Mouse (Mus musculus) erythroblast, embryonic 14.5 days (primary cell): Measurements from ENCODE around the gene Ube2c. TPM values are rescaled to one million over a fixed set of nuclear protein-coding genes. Genes with fewer than 3 reads are reported as not detected.
A peak's percentile ranks its signal among the peaks of the same experiment; 100 is the strongest.

Experiments used
- H3K27me3 ChIP-seq: 2 replicates; pipeline ENCODE4 v1.6.1; 2012; ENCODE audit warnings: inconsistent platforms; ENCODE audit not compliant: control insufficient read depth
- H3K36me3 ChIP-seq: 2 replicates; pipeline ENCODE4 v1.6.1; 2012; ENCODE audit warnings: mild to moderate bottlenecking, inconsistent platforms; ENCODE audit not compliant: control insufficient read depth
- H3K4me1 ChIP-seq: 2 replicates; pipeline ENCODE4 v1.6.1; 2012; ENCODE audit warnings: inconsistent platforms; ENCODE audit not compliant: control insufficient read depth
- H3K4me3 ChIP-seq: replicated peaks from 2 replicates; pipeline ENCODE3; 2012; ENCODE audit warnings: moderate library complexity, mild to moderate bottlenecking, inconsistent platforms
- H3K9me3 ChIP-seq: 2 replicates; pipeline ENCODE4 v1.6.1; 2012; ENCODE audit warnings: low read length, inconsistent platforms, mixed read lengths; ENCODE audit not compliant: control insufficient read depth
- GATA1 ChIP-seq: IDR thresholded peaks from 2 replicates; pipeline ENCODE4 v1.6.1; 2012; ENCODE audit warnings: low read length, inconsistent platforms, mixed read lengths
- TAL1 ChIP-seq: IDR thresholded peaks from 3 replicates; pipeline ENCODE4 v1.6.1; 2012; ENCODE audit warnings: low read length, inconsistent platforms, mixed read lengths
- polyA plus RNA-seq: library from polyadenylated mRNA; stranded (reverse); fragments of >175 nt; gene quantifications from 2 replicates; pipeline ENCODE4 v1.2.3, GENCODE M21; 2012

The Ube2c gene
- polyA plus RNA-seq, 1 experiment, result 179 TPM

DNA sequence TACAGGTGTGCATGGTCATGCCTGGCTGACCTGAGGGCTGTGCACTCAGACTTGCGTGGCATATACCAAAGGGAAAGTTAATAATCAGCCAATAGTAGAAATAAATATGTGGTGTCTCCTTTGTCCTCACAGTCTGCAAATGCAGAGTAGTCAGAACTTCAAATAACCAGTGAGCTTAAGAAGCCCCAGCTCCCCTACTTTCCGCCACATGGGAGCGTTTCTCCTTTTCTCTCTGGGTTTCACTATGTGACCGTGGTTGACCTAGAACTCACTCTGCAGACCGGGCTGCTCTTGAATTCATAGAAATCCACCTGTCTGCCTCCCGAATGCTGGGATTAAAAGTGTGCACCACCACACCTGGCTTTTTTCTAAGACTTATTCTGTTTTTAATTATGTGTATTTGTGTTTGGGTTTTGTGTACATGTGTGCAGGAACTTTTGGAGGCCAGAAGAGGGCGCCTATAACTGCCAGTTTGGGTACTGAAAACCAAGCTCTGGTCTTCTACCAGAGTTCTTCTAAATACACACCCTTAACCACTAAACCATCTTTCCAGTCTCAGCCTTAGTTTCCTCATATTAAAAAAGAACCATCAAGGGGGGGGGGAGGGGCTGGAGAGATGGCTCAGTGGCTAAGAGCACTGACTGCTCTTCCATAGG, 14.4 kb downstream of the Ube2c start:
- Histone ChIP-seq H3K27me3 (peaks cover 75% of the 10 kb centered on the region), H3K9me3 (no peaks in the 10 kb centered on the region), H3K36me3 (peaks cover 12% of the 10 kb centered on the region), H3K4me3 (no peak overlapping the region), H3K4me1 (peaks cover 54% of the 10 kb centered on the region)
- TF ChIP-seq TAL1 (no peak), GATA1 (no peak)

DNA sequence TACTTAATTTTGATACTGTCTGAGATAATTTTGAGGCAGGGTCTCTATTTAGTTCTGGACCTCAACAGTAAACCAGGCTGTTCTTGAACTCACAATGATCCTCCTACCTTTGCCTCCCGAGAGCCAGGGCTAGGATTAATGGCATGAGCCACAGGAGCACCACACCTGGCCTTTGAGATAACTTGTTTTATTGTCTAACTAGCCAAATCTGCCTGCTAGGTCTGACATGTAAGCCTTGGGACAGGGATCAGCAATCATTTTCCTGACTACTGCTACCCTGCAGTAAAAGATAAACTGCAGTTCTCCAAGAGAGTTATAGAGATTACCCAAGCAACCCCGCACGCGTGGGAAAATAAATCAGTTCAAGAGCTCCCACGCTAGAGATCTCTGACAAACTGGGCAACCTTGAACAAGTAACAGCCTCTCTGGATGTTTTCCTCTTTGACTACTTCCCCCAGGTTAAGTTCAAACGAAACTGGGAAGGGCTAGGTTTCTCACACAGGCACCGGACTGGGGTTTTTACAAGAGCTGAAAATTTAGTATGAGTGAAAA, 15.2 kb downstream of the Ube2c start:
- Histone ChIP-seq H3K4me3 (peak overlapping the region; percentile 72), H3K9me3 (no peaks in the 10 kb centered on the region), H3K4me1 (peaks cover 55% of the 10 kb centered on the region), H3K36me3 (peaks cover 18% of the 10 kb centered on the region), H3K27me3 (peaks cover 66% of the 10 kb centered on the region)
- TF ChIP-seq TAL1 (no peak), GATA1 (no peak)

DNA sequence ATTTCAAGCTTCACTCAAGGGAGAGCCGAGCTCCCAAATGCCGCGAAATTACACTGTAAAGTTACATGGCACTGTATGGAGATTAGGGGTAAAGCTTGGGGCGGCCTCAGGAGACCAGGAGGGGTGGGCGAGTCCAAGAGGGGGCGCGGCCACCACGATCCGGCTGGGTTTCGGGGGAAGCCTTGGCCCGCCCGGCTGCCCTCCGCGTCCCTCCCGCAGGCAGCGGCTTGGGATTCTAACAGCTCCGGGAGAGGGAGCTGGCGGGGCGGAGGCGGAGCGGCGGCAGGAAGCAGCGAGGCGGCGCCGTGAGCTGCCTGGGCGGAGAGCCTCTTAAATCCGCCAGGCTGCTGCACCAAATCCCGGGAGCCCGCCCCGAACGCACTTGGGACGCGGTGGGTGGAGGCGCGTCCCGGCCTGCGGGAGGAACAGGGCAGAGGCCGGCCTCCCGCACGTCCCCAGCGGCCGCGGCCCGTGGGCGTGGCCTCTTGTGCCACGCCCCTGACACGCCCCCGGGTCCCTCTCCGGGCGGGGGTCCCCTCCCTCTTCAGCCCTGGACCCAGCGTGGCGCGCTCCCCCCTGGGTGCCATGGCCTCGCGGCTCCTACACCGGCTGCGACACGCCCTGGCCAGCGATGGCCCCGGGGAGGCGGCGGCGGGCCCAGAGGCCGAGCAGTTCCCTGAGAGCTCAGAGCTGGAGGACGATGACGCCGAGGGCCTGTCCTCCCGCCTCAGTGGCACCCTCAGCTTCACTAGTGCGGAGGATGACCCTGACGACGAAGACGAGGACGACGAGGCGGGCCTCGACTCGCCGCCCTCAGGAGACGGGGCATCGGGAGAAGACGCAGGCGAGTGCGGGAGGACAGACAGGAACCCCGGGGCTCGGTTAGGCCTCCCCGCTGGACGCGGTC, 16.0 kb downstream of the Ube2c start, which contains the start of gene Snx21:
Gene Snx21, plus strand, starts transcription at position 343 of the 907 bp plus-strand sequence.
- H3K27me3 ChIP-seq, result peaks cover 60% of the 10 kb centered on the region

DNA sequence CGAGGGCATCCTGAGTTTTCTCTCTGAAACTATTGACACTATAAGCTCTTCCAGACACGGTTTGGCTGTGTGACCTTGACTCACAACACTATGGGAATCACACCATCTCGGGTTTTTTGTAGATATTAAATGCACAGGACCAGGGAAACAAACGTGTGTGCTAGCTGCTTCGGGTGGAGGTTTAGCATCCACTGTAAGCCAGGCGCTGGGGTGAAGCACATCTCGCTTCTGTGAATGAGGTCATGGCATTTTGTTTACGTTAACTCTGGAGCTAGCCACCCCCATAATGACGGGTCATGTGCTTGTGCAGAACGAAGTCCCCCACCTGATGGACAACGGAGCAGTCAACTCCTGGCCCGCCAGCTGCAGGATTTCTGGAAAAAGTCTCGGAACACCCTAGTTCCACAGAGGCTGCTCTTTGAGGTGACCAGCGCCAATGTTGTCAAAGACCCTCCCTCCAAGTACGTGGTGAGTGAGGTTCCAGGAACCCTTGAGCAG, 16.7 kb downstream of the Ube2c start:
- H3K4me1 ChIP-seq, result peaks cover 67% of the 10 kb centered on the region
- H3K36me3 ChIP-seq, result peaks cover 33% of the 10 kb centered on the region
- H3K4me3 ChIP-seq, result peak overlapping the region; percentile 72
- H3K27me3 ChIP-seq, result peaks cover 56% of the 10 kb centered on the region
- TF ChIP-seq TAL1 (no peak), GATA1 (no peak)
- no peaks in the 10 kb centered on the region for H3K9me3 ChIP-seq

More for the DNA sequence above, 16.0 kb downstream of the Ube2c start, which contains the start of gene Snx21:
- Histone ChIP-seq H3K4me3 (peak within 1 kb of the TSS; percentile 72), H3K9me3 (no peaks in the 10 kb centered on the region), H3K36me3 (peaks cover 26% of the 10 kb centered on the region), H3K4me1 (peaks cover 62% of the 10 kb centered on the region)
- TF ChIP-seq TAL1, result no peak
- no peak for TF ChIP-seq GATA1

DNA sequence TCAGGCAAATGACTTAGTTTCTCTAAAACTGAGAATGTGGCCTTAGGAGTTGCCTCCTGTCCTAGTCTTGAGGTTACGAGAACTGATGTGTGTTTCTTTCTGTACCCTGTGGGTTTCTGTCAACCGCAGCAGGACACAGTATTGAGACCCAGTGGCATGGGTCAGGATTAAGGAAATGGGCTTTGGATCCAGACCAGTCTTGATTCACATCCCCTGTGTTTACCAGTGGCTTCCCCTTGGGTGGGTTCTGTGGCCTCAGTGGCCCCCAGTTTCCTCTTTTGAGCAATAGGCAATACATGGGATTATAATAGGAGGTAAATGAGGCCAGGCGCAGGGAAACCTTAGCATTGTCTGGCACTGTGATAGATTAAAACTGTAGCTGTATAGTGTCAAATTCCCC, 17.3 kb downstream of the Ube2c start:
- H3K9me3 ChIP-seq, result no peaks in the 10 kb centered on the region
- H3K36me3 ChIP-seq, result peaks cover 39% of the 10 kb centered on the region
- peaks cover 50% of the 10 kb centered on the region for H3K27me3 ChIP-seq
- no peak overlapping the region for H3K4me3 ChIP-seq
- H3K4me1 ChIP-seq, result peaks cover 66% of the 10 kb centered on the region
- no peak for TF ChIP-seq GATA1
- TF ChIP-seq TAL1, result no peak

DNA sequence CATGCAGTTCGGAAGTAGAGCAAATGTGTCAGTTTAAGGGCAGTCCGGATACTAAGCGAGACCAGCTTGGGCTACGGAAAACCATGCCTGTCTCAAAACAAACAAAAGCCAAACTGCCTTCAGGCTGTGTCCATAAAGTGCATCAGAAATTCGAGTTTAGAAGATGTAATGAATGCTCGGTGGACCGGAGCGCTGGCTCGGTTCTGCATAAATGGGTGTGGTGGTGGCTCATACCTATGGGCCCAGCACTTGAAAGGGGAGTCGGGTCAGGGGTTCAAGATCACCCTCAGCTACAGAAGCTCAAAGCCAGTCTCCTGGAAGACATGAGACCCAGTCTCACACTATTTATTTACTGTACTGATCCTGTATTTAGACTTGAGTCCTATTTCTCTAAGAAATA, 18.1 kb downstream of the Ube2c start:
- no peak overlapping the region for H3K4me3 ChIP-seq
- H3K9me3 ChIP-seq, result no peaks in the 10 kb centered on the region
- peaks cover 46% of the 10 kb centered on the region for H3K36me3 ChIP-seq
- H3K4me1 ChIP-seq, result peaks cover 66% of the 10 kb centered on the region
- peaks cover 43% of the 10 kb centered on the region for H3K27me3 ChIP-seq
- TF ChIP-seq TAL1 (no peak), GATA1 (no peak)

DNA sequence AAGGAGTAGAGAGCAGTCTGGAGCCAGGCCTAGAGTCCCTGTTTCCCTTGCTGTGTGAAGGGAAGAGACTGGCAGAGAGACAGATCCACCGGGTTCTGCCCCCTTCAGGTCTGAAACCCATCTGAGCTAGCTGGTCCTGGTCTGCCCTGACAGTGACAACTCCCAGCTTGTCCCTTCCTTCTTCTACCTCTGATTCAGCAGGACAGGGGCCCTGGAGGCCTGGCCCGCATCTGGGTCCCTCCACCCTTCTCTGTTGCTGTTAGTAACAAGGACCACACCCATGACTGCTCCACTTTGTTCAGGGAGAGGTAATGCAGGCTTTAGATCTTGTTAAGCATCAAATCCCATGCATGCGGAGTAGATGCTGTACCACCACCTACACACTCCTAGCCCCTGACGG, 18.7 kb downstream of the Ube2c start:
- TF ChIP-seq GATA1, result no peak
- no peak for TF ChIP-seq TAL1
- Histone ChIP-seq H3K4me3 (peak overlapping the region; percentile 2), H3K36me3 (peaks cover 53% of the 10 kb centered on the region), H3K27me3 (peaks cover 38% of the 10 kb centered on the region), H3K9me3 (no peaks in the 10 kb centered on the region), H3K4me1 (peaks cover 72% of the 10 kb centered on the region)

DNA sequence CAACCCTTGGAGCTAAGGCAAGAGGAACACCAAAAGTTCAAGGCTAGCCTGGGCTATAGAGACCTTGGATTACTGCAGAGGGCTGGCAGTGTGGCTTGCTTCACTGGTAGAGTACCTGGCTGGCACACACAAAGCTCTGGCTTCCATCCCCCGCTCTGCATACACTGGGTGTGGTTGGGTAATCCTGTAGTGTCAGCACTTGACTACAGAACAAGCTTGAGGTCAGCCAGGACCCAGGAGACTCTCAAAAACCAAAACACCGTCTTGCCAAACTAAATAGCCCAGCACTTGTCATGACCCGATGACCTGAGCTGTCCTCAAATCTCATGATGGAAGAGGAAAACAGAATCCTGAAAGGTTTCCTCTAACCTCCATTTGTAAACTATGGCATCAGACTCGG, 20.8 kb downstream of the Ube2c start:
- Histone ChIP-seq H3K27me3 (peaks cover 18% of the 10 kb centered on the region), H3K36me3 (peaks cover 72% of the 10 kb centered on the region), H3K9me3 (no peaks in the 10 kb centered on the region), H3K4me3 (no peak overlapping the region), H3K4me1 (peaks cover 65% of the 10 kb centered on the region)
- no peak for TF ChIP-seq GATA1
- TF ChIP-seq TAL1, result no peak

DNA sequence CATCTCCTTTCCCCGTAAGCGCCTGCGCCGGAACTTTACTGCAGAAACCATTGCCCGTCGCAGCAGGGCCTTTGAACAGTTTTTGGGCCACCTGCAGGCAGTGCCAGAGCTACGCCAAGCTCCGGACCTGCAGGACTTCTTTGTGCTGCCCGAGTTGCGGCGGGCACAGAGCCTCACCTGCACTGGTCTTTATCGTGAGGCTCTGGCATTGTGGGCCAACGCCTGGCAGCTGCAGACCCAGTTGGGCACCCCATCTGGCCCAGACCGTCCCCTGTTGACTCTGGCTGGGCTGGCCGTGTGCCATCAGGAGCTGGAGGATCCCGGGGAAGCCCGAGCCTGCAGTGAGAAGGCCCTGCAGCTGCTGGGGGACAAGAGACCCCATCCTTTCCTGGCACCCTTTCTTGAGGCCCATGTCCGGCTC, 22.2 kb downstream of the Ube2c start:
- no peak for TF ChIP-seq GATA1
- no peak for TF ChIP-seq TAL1
- H3K9me3 ChIP-seq, result no peaks in the 10 kb centered on the region
- peaks cover 4% of the 10 kb centered on the region for H3K27me3 ChIP-seq
- peaks cover 86% of the 10 kb centered on the region for H3K36me3 ChIP-seq
- no peak overlapping the region for H3K4me3 ChIP-seq
- peaks cover 51% of the 10 kb centered on the region for H3K4me1 ChIP-seq
